Mouse (Mus musculus): ENCODE results near the gene Zfr2. TPM values are rescaled to one million over a fixed set of nuclear protein-coding genes. Genes with fewer than 3 reads are reported as not detected.

Zfr2 gene
- polyA plus RNA-seq, 1 experiment from 2014 or later, result 7.3 TPM

GRCm38 (mm10) chr10:81247804-81248203 lies 14.8 kb downstream of the Zfr2 start:
- ATAC-seq (ENCODE audit: insufficient number of reproducible peaks, insufficient read depth, low FRiP score, low read depth), result no peak
- Histone ChIP-seq H3K27ac (replicated peaks in 1 of 2; ENCODE audit: control insufficient read depth in 1 of 2, insufficient read depth in 1 of 2, low read depth in 2 of 2, low read length in 2 of 2) (no peak overlapping the region), H3K4me2 (ENCODE audit: low read length) (no peak overlapping the region), H3K4me3 (ENCODE audit: control insufficient read depth in 1 of 2, insufficient read depth in 1 of 2, low read depth in 1 of 2, low read length in 2 of 2) (no peak overlapping the region), H3K36me3 (ENCODE audit: control insufficient read depth, insufficient read depth, low read length) (no peaks in the 10 kb centered on the region), H3K4me1 (ENCODE audit: control insufficient read depth in 2 of 2, insufficient read depth in 2 of 2, low read length in 2 of 2) (no peaks in the 10 kb centered on the region), H3K9me3 (ENCODE audit: control insufficient read depth, low read length) (no peaks in the 10 kb centered on the region), H3K27me3 (ENCODE audit: control insufficient read depth, insufficient read depth, low read length) (peaks cover 31% of the 10 kb centered on the region), H3K9ac (ENCODE audit: low read length) (no peak overlapping the region)
- 92% methylated on average over 2 of the region's 2 CpGs for WGBS

- no peak overlapping the region for H3K27ac ChIP-seq (replicated peaks in 1 of 2; ENCODE audit: control insufficient read depth in 1 of 2, insufficient read depth in 1 of 2, low read depth in 2 of 2, low read length in 2 of 2)
- 0 out of 4 replicates have a peak, but pooled peaks cover 0 to 3% of the 10 kb centered on the region in 2 experiments for H3K4me1 ChIP-seq (ENCODE audit: control insufficient read depth in 2 of 2, insufficient read depth in 2 of 2, low read length in 2 of 2)
- ATAC-seq (ENCODE audit: insufficient number of reproducible peaks, insufficient read depth, low FRiP score, low read depth), result no peak
- no peak overlapping the region for H3K4me2 ChIP-seq (ENCODE audit: low read length)
- no peak overlapping the region for H3K9ac ChIP-seq (ENCODE audit: low read length)
- WGBS, result 85% methylated on average over 8 of the region's 8 CpGs
- H3K36me3 ChIP-seq (ENCODE audit: control insufficient read depth, insufficient read depth, low read length), result no peaks in the 10 kb centered on the region
- no peak overlapping the region for H3K4me3 ChIP-seq (ENCODE audit: control insufficient read depth in 1 of 2, insufficient read depth in 1 of 2, low read depth in 1 of 2, low read length in 2 of 2)
- peaks cover 37% of the 10 kb centered on the region for H3K27me3 ChIP-seq (ENCODE audit: control insufficient read depth, insufficient read depth, low read length)
- H3K9me3 ChIP-seq (ENCODE audit: control insufficient read depth, low read length), result no peaks in the 10 kb centered on the region
Measured at GRCm38 (mm10) chr10:81249442-81249841, 16.5 kb downstream of the Zfr2 start.

GRCm38 (mm10) chr10:81252424-81253419 lies 19.8 kb downstream of the Zfr2 start, which contains the start of gene Matk:
Gene Matk, plus strand, starts transcription at chr10:81252935.
- H3K4me2 ChIP-seq (ENCODE audit: low read length), result no peak within 1 kb of the TSS
- H3K27ac ChIP-seq (replicated peaks in 1 of 2; ENCODE audit: control insufficient read depth in 1 of 2, insufficient read depth in 1 of 2, low read depth in 2 of 2, low read length in 2 of 2), result no peak within 1 kb of the TSS
- H3K36me3 ChIP-seq (ENCODE audit: control insufficient read depth, insufficient read depth, low read length), result no peaks in the 10 kb centered on the region
- peaks cover 48% of the 10 kb centered on the region for H3K27me3 ChIP-seq (ENCODE audit: control insufficient read depth, insufficient read depth, low read length)
- no peak for ATAC-seq (ENCODE audit: insufficient number of reproducible peaks, insufficient read depth, low FRiP score, low read depth)
- 15% methylated on average over 42 of the region's 44 CpGs for WGBS
- H3K4me3 ChIP-seq (ENCODE audit: control insufficient read depth in 1 of 2, insufficient read depth in 1 of 2, low read depth in 1 of 2, low read length in 2 of 2), result no peak within 1 kb of the TSS
- H3K9ac ChIP-seq (ENCODE audit: low read length), result no peak within 1 kb of the TSS
- H3K4me1 ChIP-seq (ENCODE audit: control insufficient read depth in 2 of 2, insufficient read depth in 2 of 2, low read length in 2 of 2), result 0 out of 4 replicates have a peak, but pooled peaks cover 0 to 8% of the 10 kb centered on the region in 2 experiments
- H3K9me3 ChIP-seq (ENCODE audit: control insufficient read depth, low read length), result no peaks in the 10 kb centered on the region

- 72% methylated on average over 1 of the region's 1 CpGs for WGBS
- peaks cover 3 to 11% of the 10 kb centered on the region in 2 experiments; a peak in 2 of 4 replicates for H3K4me1 ChIP-seq (ENCODE audit: control insufficient read depth in 2 of 2, insufficient read depth in 2 of 2, low read length in 2 of 2)
- ATAC-seq (ENCODE audit: insufficient number of reproducible peaks, insufficient read depth, low FRiP score, low read depth), result no peak
Measured at GRCm38 (mm10) chr10:81254886-81255285, 21.9 kb downstream of the Zfr2 start.

GRCm38 (mm10) chr10:81257158-81258039 lies 24.4 kb downstream of the Zfr2 start:
- 4% methylated on average over 62 of the region's 62 CpGs for WGBS

More at GRCm38 (mm10) chr10:81254886-81255285, 21.9 kb downstream of the Zfr2 start:
- Histone ChIP-seq H3K27ac (replicated peaks in 1 of 2; ENCODE audit: control insufficient read depth in 1 of 2, insufficient read depth in 1 of 2, low read depth in 2 of 2, low read length in 2 of 2) (no peak overlapping the region), H3K4me2 (ENCODE audit: low read length) (no peak overlapping the region), H3K9me3 (ENCODE audit: control insufficient read depth, low read length) (no peaks in the 10 kb centered on the region), H3K9ac (ENCODE audit: low read length) (no peak overlapping the region), H3K27me3 (ENCODE audit: control insufficient read depth, insufficient read depth, low read length) (peaks cover 69% of the 10 kb centered on the region), H3K36me3 (ENCODE audit: control insufficient read depth, insufficient read depth, low read length) (no peaks in the 10 kb centered on the region), H3K4me3 (ENCODE audit: control insufficient read depth in 1 of 2, insufficient read depth in 1 of 2, low read depth in 1 of 2, low read length in 2 of 2) (no peak overlapping the region)

GRCm38 (mm10) chr10:81259225-81259884 lies 26.4 kb downstream of the Zfr2 start:
- no peak overlapping the region for H3K27ac ChIP-seq (replicated peaks in 1 of 2; ENCODE audit: control insufficient read depth in 1 of 2, insufficient read depth in 1 of 2, low read depth in 2 of 2, low read length in 2 of 2)
- no peak overlapping the region for H3K4me3 ChIP-seq (ENCODE audit: control insufficient read depth in 1 of 2, insufficient read depth in 1 of 2, low read depth in 1 of 2, low read length in 2 of 2)
- peaks cover 26% of the 10 kb centered on the region for H3K36me3 ChIP-seq (ENCODE audit: control insufficient read depth, insufficient read depth, low read length)
- no peak for ATAC-seq (ENCODE audit: insufficient number of reproducible peaks, insufficient read depth, low FRiP score, low read depth)
- peaks cover 8% of the 10 kb centered on the region for H3K9me3 ChIP-seq (ENCODE audit: control insufficient read depth, low read length)
- WGBS, result 45% methylated on average over 21 of the region's 21 CpGs
- H3K27me3 ChIP-seq (ENCODE audit: control insufficient read depth, insufficient read depth, low read length), result peaks cover 39% of the 10 kb centered on the region
- peaks cover 3 to 8% of the 10 kb centered on the region in 2 experiments; a peak in 2 of 4 replicates for H3K4me1 ChIP-seq (ENCODE audit: control insufficient read depth in 2 of 2, insufficient read depth in 2 of 2, low read length in 2 of 2)
- no peak overlapping the region for H3K9ac ChIP-seq (ENCODE audit: low read length)
- H3K4me2 ChIP-seq (ENCODE audit: low read length), result no peak overlapping the region

More at GRCm38 (mm10) chr10:81257158-81258039, 24.4 kb downstream of the Zfr2 start:
- no peak overlapping the region for H3K27ac ChIP-seq (replicated peaks in 1 of 2; ENCODE audit: control insufficient read depth in 1 of 2, insufficient read depth in 1 of 2, low read depth in 2 of 2, low read length in 2 of 2)
- H3K9ac ChIP-seq (ENCODE audit: low read length), result peak overlapping the region; percentile 64
- peaks cover 57% of the 10 kb centered on the region for H3K27me3 ChIP-seq (ENCODE audit: control insufficient read depth, insufficient read depth, low read length)
- ATAC-seq (ENCODE audit: insufficient number of reproducible peaks, insufficient read depth, low FRiP score, low read depth), result no peak
- H3K4me1 ChIP-seq (ENCODE audit: control insufficient read depth in 2 of 2, insufficient read depth in 2 of 2, low read length in 2 of 2), result peaks cover 3 to 11% of the 10 kb centered on the region in 2 experiments; a peak in 2 of 4 replicates
- peaks cover 8% of the 10 kb centered on the region for H3K9me3 ChIP-seq (ENCODE audit: control insufficient read depth, low read length)
- H3K4me3 ChIP-seq (ENCODE audit: control insufficient read depth in 1 of 2, insufficient read depth in 1 of 2, low read depth in 1 of 2, low read length in 2 of 2), result peak overlapping the region; percentile 38 to 48
- 0 out of 2 replicates have a peak, but pooled peaks cover 6% of the 10 kb centered on the region for H3K36me3 ChIP-seq (ENCODE audit: control insufficient read depth, insufficient read depth, low read length)
- peak overlapping the region; percentile 84 for H3K4me2 ChIP-seq (ENCODE audit: low read length)

All from heart, embryonic 14.5 days (tissue).